In genomic region chr7:122919728-122920582, GRCm38 (mm10) we compare ENCODE assay signal across 8 mouse cellular contexts. TPM values are rescaled to one million over a fixed set of nuclear protein-coding genes. Genes with fewer than 3 reads are reported as not detected.
A peak's percentile ranks its signal among the peaks of the same experiment; 100 is the strongest.
DNase-seq lines count a peak whose midpoint lies in the region; ATAC-seq and TF ChIP-seq lines count a peak whose summit lies in the region.

No protein-coding gene starts in this region.

- H3K27me3 ChIP-seq in thymus, adult 2 months (ENCODE audit: control insufficient read depth, insufficient read depth, low read length) = no peaks in the 10 kb centered on the region
- no peaks in the 10 kb centered on the region for H3K27me3 ChIP-seq in embryonic facial prominence, embryonic 11.5 days (ENCODE audit: control insufficient read depth, insufficient read depth, low read length)
- H3K27me3 ChIP-seq in hindbrain, embryonic 15.5 days = no peaks in the 10 kb centered on the region
- no peaks in the 10 kb centered on the region for H3K27me3 ChIP-seq in limb, embryonic 14.5 days (ENCODE audit: control insufficient read depth, insufficient read depth, low read length)
- H3K27me3 ChIP-seq in neural tube, embryonic 11.5 days (ENCODE audit: control insufficient read depth, insufficient read depth, low read length) = no peaks in the 10 kb centered on the region

- ATAC-seq in embryonic facial prominence, embryonic 11.5 days (replicated peaks; ENCODE audit: insufficient number of reproducible peaks, low FRiP score, low TSS enrichment, low read depth) = no peak
- ATAC-seq in hindbrain, embryonic 15.5 days (ENCODE audit: low FRiP score, low read depth) = peak; percentile 59; the same call in 1 of the 2 replicates
- ATAC-seq in limb, embryonic 14.5 days (ENCODE audit: low FRiP score, low read depth) = no peak
- peak; percentile 41; the same call in 1 of the 2 replicates for ATAC-seq in neural tube, embryonic 11.5 days (ENCODE audit: insufficient read depth, low FRiP score, low TSS enrichment)

- H3K4me2 ChIP-seq in embryonic facial prominence, embryonic 11.5 days (ENCODE audit: low read depth, low read length) = no peak overlapping the region
- no peak overlapping the region for H3K4me2 ChIP-seq in hindbrain, embryonic 15.5 days
- no peak overlapping the region for H3K4me2 ChIP-seq in limb, embryonic 14.5 days (replicated peaks; ENCODE audit: low read depth, low read length, severe bottlenecking)
- H3K4me2 ChIP-seq in neural tube, embryonic 11.5 days (ENCODE audit: low read depth) = no peak overlapping the region

- WGBS in thymus, adult 2 months = 12% methylated on average over 13 of the region's 13 CpGs
- 41% methylated on average over 13 of the region's 13 CpGs for WGBS in embryonic facial prominence, embryonic 11.5 days
- WGBS in hindbrain, embryonic 15.5 days = 46% methylated on average over 13 of the region's 13 CpGs
- WGBS in limb, embryonic 14.5 days = 44% methylated on average over 13 of the region's 13 CpGs
- 46% methylated on average over 13 of the region's 13 CpGs for WGBS in neural tube, embryonic 11.5 days

- no peak overlapping the region for H3K4me3 ChIP-seq in thymus, adult 2 months (ENCODE audit: control insufficient read depth, insufficient read depth, low read length)
- no peak overlapping the region for H3K4me3 ChIP-seq in embryonic facial prominence, embryonic 11.5 days (ENCODE audit: low read depth, low read length)
- H3K4me3 ChIP-seq in hindbrain, embryonic 15.5 days = no peak overlapping the region
- no peak overlapping the region for H3K4me3 ChIP-seq in limb, embryonic 14.5 days (replicated peaks; ENCODE audit: low read length)
- H3K4me3 ChIP-seq in neural tube, embryonic 11.5 days (ENCODE audit: low read depth, low read length) = no peak overlapping the region

- no peaks in the 10 kb centered on the region for H3K36me3 ChIP-seq in thymus, adult 2 months (ENCODE audit: control insufficient read depth, insufficient read depth, low read length)
- no peaks in the 10 kb centered on the region for H3K36me3 ChIP-seq in embryonic facial prominence, embryonic 11.5 days (replicated peaks; ENCODE audit: control insufficient read depth, insufficient read depth, low read depth, low read length)
- H3K36me3 ChIP-seq in hindbrain, embryonic 15.5 days = no peaks in the 10 kb centered on the region
- no peaks in the 10 kb centered on the region for H3K36me3 ChIP-seq in limb, embryonic 14.5 days (ENCODE audit: control insufficient read depth, insufficient read depth, low read length)
- no peaks in the 10 kb centered on the region for H3K36me3 ChIP-seq in neural tube, embryonic 11.5 days (ENCODE audit: control insufficient read depth, insufficient read depth, low read length)

- DNase-seq in thymus, adult 2 months = peak; percentile 20
- no peak for DNase-seq in thymus, postnatal 4 days
- DNase-seq in adrenal gland, postnatal 10 days = peak; percentile 31
- DNase-seq in embryonic facial prominence, embryonic 11.5 days (ENCODE audit: low spot score) = peak; percentile 85
- DNase-seq in limb, embryonic 14.5 days (ENCODE audit: low spot score) = peak; percentile 88
- DNase-seq in neural tube, embryonic 11.5 days (ENCODE audit: low spot score) = peak; percentile 49
- DNase-seq in urinary bladder, postnatal 25 days (ENCODE audit: low spot score) = no peak

- H3K27ac ChIP-seq in thymus, adult 2 months (ENCODE audit: control insufficient read depth, insufficient read depth, low read length) = no peak overlapping the region
- H3K27ac ChIP-seq in embryonic facial prominence, embryonic 11.5 days (replicated peaks; ENCODE audit: low read depth, low read length) = no peak overlapping the region
- no peak overlapping the region for H3K27ac ChIP-seq in hindbrain, embryonic 15.5 days (replicated peaks)
- no peak overlapping the region for H3K27ac ChIP-seq in limb, embryonic 14.5 days (replicated peaks; ENCODE audit: low read depth, low read length)
- H3K27ac ChIP-seq in neural tube, embryonic 11.5 days (ENCODE audit: low read depth, low read length) = no peak overlapping the region

- no peak overlapping the region for H3K9ac ChIP-seq in embryonic facial prominence, embryonic 11.5 days (replicated peaks; ENCODE audit: low read length)
- no peak overlapping the region for H3K9ac ChIP-seq in hindbrain, embryonic 15.5 days
- no peak overlapping the region for H3K9ac ChIP-seq in limb, embryonic 14.5 days (ENCODE audit: low read depth, low read length, severe bottlenecking)
- H3K9ac ChIP-seq in neural tube, embryonic 11.5 days (ENCODE audit: low read length) = no peak overlapping the region

- H3K9me3 ChIP-seq in embryonic facial prominence, embryonic 11.5 days (replicated peaks; ENCODE audit: control insufficient read depth, low read length) = no peaks in the 10 kb centered on the region
- H3K9me3 ChIP-seq in hindbrain, embryonic 15.5 days = no peaks in the 10 kb centered on the region
- H3K9me3 ChIP-seq in limb, embryonic 14.5 days (ENCODE audit: control insufficient read depth, low read length) = no peaks in the 10 kb centered on the region
- H3K9me3 ChIP-seq in neural tube, embryonic 11.5 days (ENCODE audit: control insufficient read depth, low read length) = no peaks in the 10 kb centered on the region

- no peaks in the 10 kb centered on the region for H3K4me1 ChIP-seq in thymus, adult 2 months (replicated peaks; ENCODE audit: control insufficient read depth, insufficient read depth, low read length)
- H3K4me1 ChIP-seq in embryonic facial prominence, embryonic 11.5 days (ENCODE audit: control insufficient read depth, insufficient read depth, low read length) = no peaks in the 10 kb centered on the region
- 0 out of 2 replicates have a peak, but pooled peaks cover 4% of the 10 kb centered on the region for H3K4me1 ChIP-seq in hindbrain, embryonic 15.5 days (replicated peaks)
- H3K4me1 ChIP-seq in limb, embryonic 14.5 days (ENCODE audit: control insufficient read depth, insufficient read depth, low read length) = no peaks in the 10 kb centered on the region
- no peaks in the 10 kb centered on the region for H3K4me1 ChIP-seq in neural tube, embryonic 11.5 days (ENCODE audit: control insufficient read depth, insufficient read depth, low read length)

- no peak for TF ChIP-seq CTCF in thymus, adult 2 months (IDR thresholded peaks at IDR 0.05; ENCODE audit: borderline replicate concordance, control insufficient read depth, extremely low read depth, insufficient read depth, low read length, poor library complexity)

- no peak for TF ChIP-seq POLR2A in thymus, adult 2 months (IDR thresholded peaks at IDR 0.05; ENCODE audit: control insufficient read depth, extremely low read depth, insufficient read depth, low read length, poor library complexity)
- no peak for TF ChIP-seq POLR2A in limb, embryonic 14.5 days (IDR thresholded peaks at IDR 0.05; ENCODE audit: borderline replicate concordance, extremely low read depth, insufficient read depth, insufficient read length)

RNA-seq across cellular contexts. Expression of gene Rbbp6, which starts 45.5 kb away (rescaled TPM):
- polyA plus RNA-seq in thymus, adult 2 months (2012; rRNA removed) = 26.9 and 27.9 TPM in 2 replicates
- total RNA-seq in adrenal gland, postnatal 10 days (2021) = 10 to 100 TPM; 49.0 to 64.5 TPM
- polyA plus RNA-seq in embryonic facial prominence, embryonic 11.5 days (2014; fragmentation: Nextera tagmentation; extraction: Ambion mirVana) = 37.3 and 43.2 TPM in 2 replicates
- polyA plus RNA-seq in hindbrain, embryonic 15.5 days (2015; fragmentation: Nextera tagmentation; extraction: Ambion mirVana) = 25.0 and 26.3 TPM in 2 replicates
- 44.6 and 66.1 TPM in 2 replicates for polyA plus RNA-seq in limb, embryonic 14.5 days (2012; rRNA removed)
- 34.4 and 40.1 TPM in 2 replicates for polyA plus RNA-seq in limb, embryonic 14.5 days (2014; fragmentation: Nextera tagmentation; extraction: Ambion mirVana)
- 28.7 and 34.0 TPM in 2 replicates for polyA plus RNA-seq in neural tube, embryonic 11.5 days (2014; fragmentation: Nextera tagmentation; extraction: Ambion mirVana)

Comparison
In these comparisons a context has a peak if more than half of its experiments do, and no peak if none do; other contexts are left out.
1. DNase-seq: peak in thymus, adult 2 months (single experiment), adrenal gland, postnatal 10 days (single experiment), embryonic facial prominence, embryonic 11.5 days (single experiment), limb, embryonic 14.5 days (single experiment) and neural tube, embryonic 11.5 days (single experiment); none in thymus, postnatal 4 days (single experiment) and urinary bladder, postnatal 25 days (single experiment).
2. ATAC-seq: peak in hindbrain, embryonic 15.5 days (single experiment) and neural tube, embryonic 11.5 days (single experiment); none in embryonic facial prominence, embryonic 11.5 days (single experiment) and limb, embryonic 14.5 days (single experiment).